Mouse (Mus musculus) frontal cortex, postnatal 25 days (tissue): ENCODE data around the gene Pdilt.

Experiments
- DNase-seq, 2 experiments: peaks; one replicate each; pipeline ENCODE4 v3.0.0; 2022; ENCODE audit warnings: low spot score in 2 of 2

Pdilt gene

DNA sequence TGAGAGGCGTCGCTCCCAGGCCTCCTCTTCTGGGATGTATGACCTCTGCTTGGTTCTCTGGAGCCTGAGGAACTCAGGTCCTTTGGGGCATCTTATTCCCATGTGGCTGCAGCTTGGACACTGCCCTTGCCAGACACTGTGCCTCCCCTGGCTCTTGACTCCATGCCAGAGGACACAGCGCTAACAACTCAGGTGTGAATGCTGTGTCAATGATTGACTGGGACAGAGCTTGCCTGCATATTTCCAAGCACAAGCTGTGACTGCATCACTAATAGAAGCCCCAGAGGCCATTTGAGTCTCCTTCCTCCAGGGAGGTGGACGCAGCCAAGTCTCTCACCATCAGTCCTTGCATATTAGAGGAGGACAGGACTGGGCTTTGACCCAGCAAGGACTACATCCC, 12.1 kb downstream of the Pdilt start:
- DNase-seq: no peak

GRCm38 (mm10) chr7:119490041-119490780, 33.1 kb downstream of the Pdilt start:
- DNase-seq: no peak

GRCm38 (mm10) chr7:119486683-119487082, 36.6 kb downstream of the Pdilt start:
- DNase-seq: no peak

DNA sequence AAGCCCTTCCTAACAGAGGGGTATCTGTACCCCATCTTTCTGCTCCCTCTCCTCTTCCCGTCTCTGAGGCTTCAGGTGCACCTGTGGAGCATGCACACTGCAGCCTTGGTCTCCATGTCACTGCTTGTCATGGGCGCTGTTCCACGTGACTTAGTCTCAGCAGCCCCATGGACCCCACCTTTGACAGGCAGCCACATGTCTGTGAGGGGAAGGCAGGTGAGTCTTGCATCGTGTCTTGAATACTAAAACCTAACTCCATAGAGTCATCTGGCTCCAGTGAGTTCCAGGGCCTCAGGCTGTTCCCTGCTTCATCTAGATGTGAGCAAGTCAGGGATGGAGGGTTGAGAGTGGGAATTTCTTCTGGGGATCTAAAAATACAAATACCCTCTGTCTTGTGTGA, 39.1 kb downstream of the Pdilt start:
- DNase-seq: no peak

- no peak for DNase-seq
These were observed 44.0 kb downstream of the Pdilt start, which contains the start of gene Umod for GRCm38 (mm10) chr7:119479256-119479655. Gene Umod, minus strand, starts transcription at chr7:119479282.

DNA sequence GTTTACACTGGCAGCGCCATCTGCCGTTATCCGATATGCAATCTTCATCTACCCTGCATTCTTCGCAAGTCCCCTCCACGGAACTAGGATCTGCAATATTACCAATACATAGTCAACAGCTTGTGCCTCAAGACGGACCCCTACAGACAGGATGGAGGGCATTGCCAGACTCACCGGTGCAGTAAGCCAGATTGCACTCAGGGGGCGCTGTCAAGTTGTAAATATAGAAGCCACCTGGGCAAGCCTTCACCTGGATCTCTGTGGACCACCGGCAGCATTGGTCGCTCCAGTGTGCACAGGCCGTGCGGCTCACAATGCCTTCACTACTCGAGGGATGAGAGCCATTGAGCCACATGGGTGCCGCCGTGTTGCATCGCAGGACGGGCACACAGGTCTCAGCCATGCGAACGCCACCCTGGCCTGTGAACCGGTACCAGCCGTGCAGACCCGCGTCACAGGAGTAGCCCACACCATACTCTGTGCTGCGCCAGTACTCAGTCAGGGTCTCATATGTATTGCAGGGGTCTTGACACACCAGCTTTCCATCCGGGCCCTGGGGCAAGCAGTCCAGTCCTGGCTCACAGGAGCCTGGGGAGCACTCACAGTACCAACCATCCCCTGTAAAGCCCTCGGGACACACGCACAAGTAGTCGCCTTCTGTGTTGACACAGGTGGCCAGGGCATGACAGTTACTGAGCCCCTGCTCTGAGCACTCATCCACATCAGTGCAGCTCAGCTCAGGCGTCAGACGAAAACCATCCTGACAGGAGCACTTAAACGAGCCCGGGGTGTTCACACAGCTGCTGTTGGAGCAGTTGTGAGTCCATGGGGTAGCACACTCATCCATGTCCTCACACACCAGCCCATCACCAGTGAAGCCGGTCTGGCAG, 46.5 kb downstream of the Pdilt start:
- DNase-seq: no peak

DNA sequence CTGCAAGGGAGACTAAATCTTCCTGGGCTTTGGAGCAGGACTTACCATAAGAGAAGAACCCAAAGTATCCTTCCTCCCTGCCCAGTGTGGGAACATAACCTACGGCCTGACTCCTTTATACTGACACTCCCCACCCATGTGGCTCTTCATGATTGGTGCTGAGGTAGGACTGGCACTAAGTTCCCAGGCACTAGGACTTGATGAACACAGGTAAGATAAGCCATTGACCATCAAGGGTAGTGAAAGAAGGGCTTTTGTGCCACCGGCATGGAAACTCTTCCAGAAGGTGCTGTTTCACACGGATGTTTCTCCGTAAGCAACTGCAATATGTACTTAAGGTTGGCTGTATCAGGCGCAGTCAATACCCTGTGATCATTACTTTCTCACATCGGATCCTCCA, 64.1 kb downstream of the Pdilt start, which contains the start of gene Gp2:
TSS of gene Gp2 (minus strand) at position 101 of the 400 bp plus-strand sequence.
- DNase-seq: no peak

GRCm38 (mm10) chr7:119454192-119454591, 69.1 kb downstream of the Pdilt start:
- DNase-seq: no peak

GRCm38 (mm10) chr7:119443849-119444248, 79.4 kb downstream of the Pdilt start:
- DNase-seq: peak in 1 of 2 experiments; percentile 5

DNA sequence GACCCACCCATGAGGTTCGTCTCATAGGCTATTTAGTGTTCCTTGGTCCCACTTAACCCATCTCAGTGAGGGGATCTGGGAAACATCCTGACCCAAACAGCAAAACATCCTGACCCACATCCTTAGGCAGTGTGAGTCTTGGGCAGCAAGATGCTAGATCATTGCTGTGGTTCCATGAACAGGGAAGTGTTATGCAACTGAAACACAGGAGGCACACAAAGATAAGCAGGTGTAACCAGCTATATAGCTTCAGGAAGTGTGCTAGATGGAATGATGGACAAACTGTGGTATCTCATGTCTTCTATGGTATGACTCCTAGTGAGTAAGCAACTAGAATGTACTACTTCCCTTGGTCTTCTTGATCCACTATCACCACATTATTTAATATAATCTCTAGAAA, 81.4 kb downstream of the Pdilt start:
- no peak for DNase-seq
